Mouse (Mus musculus) liver, embryonic 14.5 days (tissue): Measurements from ENCODE around the gene Muc4. TPM values are rescaled to one million over a fixed set of nuclear protein-coding genes. Genes with fewer than 3 reads are reported as not detected.

ENCODE experiments used
- ATAC-seq: fragments of 200-750 bp; cut with Nextera tagmentation; 2 replicates; pipeline ENCODE4 v1.8.0; 2017; ENCODE audit warnings: moderate number of reproducible peaks, mild to moderate bottlenecking, moderate library complexity; ENCODE audit not compliant: insufficient read depth
- DNase-seq, 3 experiments: peaks; one replicate each; pipeline ENCODE4 v3.0.0-alpha.2; 2012 to 2013; ENCODE audit warnings: low read depth in 3 of 3, low spot score in 3 of 3
- H3K27ac ChIP-seq: fragments of 300-500 bp; sonication (generic); 2 replicates; pipeline ENCODE4 v1.5.1; 2014; ENCODE audit warnings: moderate library complexity, mild to moderate bottlenecking, control low read depth, inconsistent platforms
- H3K27me3 ChIP-seq: fragments of 300-500 bp; sonication (generic); 2 replicates; pipeline ENCODE4 v1.6.1; 2014; ENCODE audit warnings: mild to moderate bottlenecking, low read length, moderate library complexity; ENCODE audit not compliant: control insufficient read depth, insufficient read depth
- H3K36me3 ChIP-seq: fragments of 300-500 bp; sonication (generic); replicated peaks from 2 replicates; pipeline ENCODE4 v1.6.1; 2014; ENCODE audit warnings: low read depth; ENCODE audit not compliant: control insufficient read depth, insufficient read depth
- H3K4me1 ChIP-seq, 2 experiments: fragments of 200-500 bp in 1 of 2; fragments of 300-500 bp in 1 of 2; sonication (generic) in 1 of 2; replicated peaks; 2 replicates each; pipeline ENCODE4 v1.6.1; 2012 to 2014; ENCODE audit warnings: antibody characterized with exemption in 1 of 2, inconsistent platforms in 1 of 2, low read length in 1 of 2; ENCODE audit not compliant: control insufficient read depth in 2 of 2, insufficient read depth in 2 of 2
- H3K4me2 ChIP-seq: fragments of 300-500 bp; sonication (generic); 2 replicates; pipeline ENCODE4 v1.6.1; 2014; ENCODE audit warnings: low read depth, mild to moderate bottlenecking, control low read depth, moderate library complexity
- H3K4me3 ChIP-seq, 2 experiments: fragments of 200-500 bp in 1 of 2; fragments of 300-500 bp in 1 of 2; sonication (generic) in 1 of 2; 2 replicates each; pipeline ENCODE4 v1.5.1; 2012 to 2014; ENCODE audit warnings: low read depth in 2 of 2, low read length in 2 of 2, mild to moderate bottlenecking in 2 of 2, control low read depth in 1 of 2, inconsistent platforms in 1 of 2, moderate library complexity in 1 of 2; ENCODE audit not compliant: insufficient read depth in 1 of 2
- H3K9ac ChIP-seq: fragments of 300-500 bp; sonication (generic); replicated peaks from 2 replicates; pipeline ENCODE4 v1.6.1; 2014; ENCODE audit warnings: mild to moderate bottlenecking, control low read depth, moderate library complexity
- H3K9me3 ChIP-seq: fragments of 300-500 bp; sonication (generic); 2 replicates; pipeline ENCODE4 v1.6.1; 2016; ENCODE audit warnings: low read length, mixed read lengths; ENCODE audit not compliant: control insufficient read depth
- CTCF ChIP-seq: IDR thresholded peaks from 2 replicates; pipeline ENCODE4 v1.5.1; 2016; ENCODE audit warnings: antibody characterized with exemption, low read depth, control low read depth
- EP300 ChIP-seq: IDR thresholded peaks from 2 replicates; pipeline ENCODE4 v1.6.1; 2016; ENCODE audit warnings: antibody characterized with exemption, low read depth
- WGBS: fragments of 180-500 bp; shearing (Covaris S2); extraction: QIAGEN DNeasy Blood & Tissue Kit; methylation state at CpG from one replicate; pipeline ENCODE4 v1.1.7; 2014; ENCODE audit not compliant: insufficient replicate concordance; 5-methylcytosine and 5-hydroxymethylcytosine counted together
- polyA plus RNA-seq, 2 experiments: library from polyadenylated mRNA; depleted of rRNA in 1 of 2; stranded (reverse) in 1 of 2; unstranded in 1 of 2; fragments of >200 nt; fragmentation: Nextera tagmentation in 1 of 2; extraction: Ambion mirVana in 1 of 2; gene quantifications; 2 replicates each; pipeline versions ENCODE4 v1.2.1 to v1.2.3; 2012 to 2014

Gene Muc4
- 0.63 and 0.71 TPM in 2 replicates for polyA plus RNA-seq (2012; rRNA removed)
- polyA plus RNA-seq (2014; fragmentation: Nextera tagmentation; extraction: Ambion mirVana): 0.76 and 0.79 TPM in 2 replicates

- peaks cover 0 to 10% of the 10 kb centered on the region in 2 experiments; a peak in 2 of 4 replicates for H3K4me1 ChIP-seq
- no peak within 1 kb of the TSS for H3K9ac ChIP-seq
- TF ChIP-seq CTCF: no peak
- no peak for TF ChIP-seq EP300
- no peak within 1 kb of the TSS for H3K27ac ChIP-seq
- no peak for ATAC-seq
- no peaks in the 10 kb centered on the region for H3K9me3 ChIP-seq
- WGBS: 73% methylated on average over 2 of the region's 2 CpGs
- H3K4me3 ChIP-seq: no peak within 1 kb of the TSS
- no peak for DNase-seq
- no peaks in the 10 kb centered on the region for H3K36me3 ChIP-seq
- no peaks in the 10 kb centered on the region for H3K27me3 ChIP-seq
- H3K4me2 ChIP-seq: no peak within 1 kb of the TSS
Measured at GRCm38 (mm10) chr16:32735586-32735985, at the start of gene Muc4. Gene Muc4 (plus strand): TSS chr16:32735886.

- Histone ChIP-seq H3K9me3 (no peaks in the 10 kb centered on the region), H3K4me3 (no peak overlapping the region), H3K36me3 (peaks cover 6% of the 10 kb centered on the region), H3K27me3 (no peaks in the 10 kb centered on the region), H3K4me2 (no peak overlapping the region), H3K9ac (no peak overlapping the region), H3K4me1 (peaks cover 0 to 7% of the 10 kb centered on the region in 2 experiments; a peak in 2 of 4 replicates), H3K27ac (no peak overlapping the region)
- DNase-seq: no peak
- TF ChIP-seq EP300 (no peak), CTCF (no peak)
- WGBS: 52% methylated on average over 5 of the region's 5 CpGs
- no peak for ATAC-seq
Measured at GRCm38 (mm10) chr16:32685998-32686397, 49.7 kb upstream of the Muc4 start.

- TF ChIP-seq CTCF (peak; percentile 33), EP300 (no peak)
- no peak for DNase-seq
- H3K4me3 ChIP-seq: no peak overlapping the region
- H3K9ac ChIP-seq: no peak overlapping the region
- H3K27ac ChIP-seq: no peak overlapping the region
- peaks cover 0 to 7% of the 10 kb centered on the region in 2 experiments; a peak in 2 of 4 replicates for H3K4me1 ChIP-seq
- H3K9me3 ChIP-seq: no peaks in the 10 kb centered on the region
- no peak overlapping the region for H3K4me2 ChIP-seq
- no peaks in the 10 kb centered on the region for H3K27me3 ChIP-seq
- ATAC-seq: no peak
- peaks cover 6% of the 10 kb centered on the region for H3K36me3 ChIP-seq
- 59% methylated on average over 5 of the region's 5 CpGs for WGBS
Measured at GRCm38 (mm10) chr16:32687221-32687620, 48.5 kb upstream of the Muc4 start.

GRCm38 (mm10) chr16:32688770-32689169 lies 46.9 kb upstream of the Muc4 start:
- H3K9ac ChIP-seq: no peak overlapping the region; the same call in 1 of the 2 replicates
- 18% methylated on average over 4 of the region's 4 CpGs for WGBS

GRCm38 (mm10) chr16:32689501-32689900 lies 46.2 kb upstream of the Muc4 start:
- ATAC-seq (no peak), DNase-seq (peak; percentile 55 to 57 (median 55))
- no peak for TF ChIP-seq EP300
- peak; percentile 91 for TF ChIP-seq CTCF
- Histone ChIP-seq H3K4me3 (no peak overlapping the region), H3K9me3 (no peaks in the 10 kb centered on the region), H3K36me3 (no peaks in the 10 kb centered on the region), H3K4me1 (peaks cover 0 to 7% of the 10 kb centered on the region in 2 experiments; a peak in 2 of 4 replicates), H3K9ac (no peak overlapping the region), H3K27me3 (no peaks in the 10 kb centered on the region), H3K27ac (no peak overlapping the region), H3K4me2 (no peak overlapping the region; the same call in 1 of the 2 replicates)
- 4% methylated on average over 9 of the region's 9 CpGs for WGBS

More at GRCm38 (mm10) chr16:32688770-32689169, 46.9 kb upstream of the Muc4 start:
- H3K27ac ChIP-seq: peak overlapping the region; percentile 32; the same call in 1 of the 2 replicates
- H3K4me2 ChIP-seq: no peak overlapping the region
- no peak overlapping the region for H3K4me3 ChIP-seq
- DNase-seq (peak in 2 of 3 experiments; percentile 40 to 56), ATAC-seq (peak; percentile 62)
- TF ChIP-seq CTCF (no peak), EP300 (no peak)
- H3K9me3 ChIP-seq: no peaks in the 10 kb centered on the region
- peaks cover 0 to 7% of the 10 kb centered on the region in 2 experiments; a peak in 2 of 4 replicates for H3K4me1 ChIP-seq
- no peaks in the 10 kb centered on the region for H3K36me3 ChIP-seq
- H3K27me3 ChIP-seq: no peaks in the 10 kb centered on the region
